Mouse (Mus musculus) kidney, adult 2 months (tissue): ENCODE measurements around the gene Abr. TPM values are rescaled to one million over a fixed set of nuclear protein-coding genes. Genes with fewer than 3 reads are reported as not detected.

Experiments used
- DNase-seq: peaks from one replicate; pipeline ENCODE4 v3.0.0; 2021
- H3K27ac ChIP-seq: fragments of 200-500 bp; 2 replicates; pipeline ENCODE4 v1.5.1; 2012; ENCODE audit warnings: low read depth, low read length, control low read depth, inconsistent platforms; ENCODE audit not compliant: insufficient read depth
- H3K27me3 ChIP-seq: fragments of 200-500 bp; replicated peaks from 2 replicates; pipeline ENCODE4 v1.6.1; 2012; ENCODE audit warnings: mild to moderate bottlenecking, moderate library complexity, low read length, inconsistent platforms; ENCODE audit not compliant: control insufficient read depth, insufficient read depth
- H3K36me3 ChIP-seq: fragments of 200-500 bp; 2 replicates; pipeline ENCODE4 v1.6.1; 2012; ENCODE audit warnings: mild to moderate bottlenecking, moderate library complexity, low read length, inconsistent platforms; ENCODE audit not compliant: control insufficient read depth, insufficient read depth
- H3K4me1 ChIP-seq: fragments of 200-500 bp; 2 replicates; pipeline ENCODE4 v1.6.1; 2011; ENCODE audit warnings: low read length; ENCODE audit not compliant: control insufficient read depth, insufficient read depth
- H3K4me3 ChIP-seq: fragments of 200-500 bp; 2 replicates; pipeline ENCODE4 v1.5.1; 2011; ENCODE audit warnings: mild to moderate bottlenecking, low read depth, low read length, control low read depth; ENCODE audit not compliant: insufficient read depth
- CTCF ChIP-seq: fragments of 200-500 bp; conservative IDR thresholded peaks from 2 replicates; pipeline ENCODE4 v1.5.1; 2011; ENCODE audit warnings: low read depth, mild to moderate bottlenecking, control low read depth, low read length, moderate library complexity, mixed read lengths; ENCODE audit not compliant: insufficient read depth, insufficient read length
- POLR2A ChIP-seq: fragments of 200-500 bp; IDR thresholded peaks from one replicate; pipeline ENCODE4 v1.6.1; 2011; ENCODE audit warnings: low read depth, low read length, control low read depth
- WGBS: fragments of 180-500 bp; shearing (Covaris S2); methylation state at CpG from one replicate; pipeline ENCODE4 v1.1.7; 2018; 5-methylcytosine and 5-hydroxymethylcytosine counted together
- polyA plus RNA-seq: library from polyadenylated mRNA; depleted of rRNA; stranded (reverse); fragments of >200 nt; gene quantifications from 2 replicates; pipeline ENCODE4 v1.2.3, GENCODE M21; 2012

Abr gene
- polyA plus RNA-seq, 1 experiment = 33.2 TPM

GRCm38 (mm10) chr11:76510977-76511376, 111.1 kb downstream of the Abr start:
- Histone ChIP-seq H3K36me3 (no peaks in the 10 kb centered on the region), H3K27me3 (no peaks in the 10 kb centered on the region), H3K4me3 (no peak overlapping the region), H3K27ac (no peak overlapping the region), H3K4me1 (no peaks in the 10 kb centered on the region)
- TF ChIP-seq CTCF (peak; percentile 43; the same call in 1 of the 2 replicates), POLR2A (no peak)
- DNase-seq = no peak
- WGBS = 77% methylated on average over 4 of the region's 4 CpGs

GRCm38 (mm10) chr11:76509751-76510723, 112.1 kb downstream of the Abr start:
- no peak for DNase-seq
- TF ChIP-seq POLR2A = no peak
- TF ChIP-seq CTCF = no peak

GRCm38 (mm10) chr11:76508831-76509595, 113.1 kb downstream of the Abr start:
- DNase-seq = no peak
- 86% methylated on average over 32 of the region's 32 CpGs for WGBS
- Histone ChIP-seq H3K36me3 (no peaks in the 10 kb centered on the region), H3K27me3 (no peaks in the 10 kb centered on the region), H3K4me3 (no peak overlapping the region), H3K27ac (no peak overlapping the region), H3K4me1 (0 out of 2 replicates have a peak, but pooled peaks cover 2% of the 10 kb centered on the region)
- TF ChIP-seq POLR2A = no peak
- TF ChIP-seq CTCF = no peak

More at GRCm38 (mm10) chr11:76509751-76510723, 112.1 kb downstream of the Abr start:
- no peak overlapping the region for H3K4me3 ChIP-seq
- no peaks in the 10 kb centered on the region for H3K27me3 ChIP-seq
- WGBS = 70% methylated on average over 13 of the region's 13 CpGs
- H3K4me1 ChIP-seq = no peaks in the 10 kb centered on the region
- H3K36me3 ChIP-seq = no peaks in the 10 kb centered on the region
- H3K27ac ChIP-seq = no peak overlapping the region

- Histone ChIP-seq H3K4me1 (0 out of 2 replicates have a peak, but pooled peaks cover 2% of the 10 kb centered on the region), H3K27me3 (no peaks in the 10 kb centered on the region), H3K4me3 (no peak overlapping the region), H3K36me3 (no peaks in the 10 kb centered on the region), H3K27ac (no peak overlapping the region)
- 98% methylated on average over 4 of the region's 4 CpGs for WGBS
- TF ChIP-seq POLR2A = no peak
- no peak for TF ChIP-seq CTCF
- DNase-seq = no peak
Measured at GRCm38 (mm10) chr11:76508125-76508524, 114.0 kb downstream of the Abr start.

GRCm38 (mm10) chr11:76507302-76508124, 114.6 kb downstream of the Abr start:
- Histone ChIP-seq H3K36me3 (no peaks in the 10 kb centered on the region), H3K4me1 (0 out of 2 replicates have a peak, but pooled peaks cover 2% of the 10 kb centered on the region), H3K4me3 (no peak overlapping the region), H3K27me3 (no peaks in the 10 kb centered on the region), H3K27ac (no peak overlapping the region)
- no peak for TF ChIP-seq CTCF
- TF ChIP-seq POLR2A = no peak
- DNase-seq = no peak
- WGBS = 81% methylated on average over 8 of the region's 8 CpGs

GRCm38 (mm10) chr11:76506514-76507228, 115.4 kb downstream of the Abr start:
- Histone ChIP-seq H3K4me1 (0 out of 2 replicates have a peak, but pooled peaks cover 2% of the 10 kb centered on the region), H3K27me3 (no peaks in the 10 kb centered on the region), H3K36me3 (no peaks in the 10 kb centered on the region), H3K27ac (peak overlapping the region; percentile 75), H3K4me3 (no peak overlapping the region)
- WGBS = 68% methylated on average over 5 of the region's 5 CpGs
- TF ChIP-seq CTCF = peak; percentile 58
- no peak for TF ChIP-seq POLR2A
- DNase-seq = peak; percentile 81
